Mouse (Mus musculus) cerebellum, adult (tissue): ENCODE measurements around the gene Rbm38.

Experiments
- ATAC-seq: cut with Nextera tagmentation; 2 replicates; pipeline ENCODE4 v1.9.2; 2017; ENCODE audit warnings: mild to moderate bottlenecking, moderate library complexity, mixed read lengths; ENCODE audit not compliant: insufficient number of reproducible peaks, low FRiP score, low TSS enrichment

Gene Rbm38

GRCm38 (mm10) chr2:173011440-173011839 is 8.9 kb upstream of the Rbm38 start:
- no peak for ATAC-seq

GRCm38 (mm10) chr2:173014741-173015287 is 5.5 kb upstream of the Rbm38 start:
- ATAC-seq = no peak

- ATAC-seq = no peak
These were observed 2.4 kb upstream of the Rbm38 start for GRCm38 (mm10) chr2:173017940-173018339.

- no peak for ATAC-seq
These were observed 1.7 kb upstream of the Rbm38 start for GRCm38 (mm10) chr2:173018618-173019017.

GRCm38 (mm10) chr2:173019322-173019721 is 976 bp upstream of the Rbm38 start:
- no peak for ATAC-seq

- ATAC-seq = peak; percentile 26; the same call in 1 of the 2 replicates
These were observed 508 bp upstream of the Rbm38 start for GRCm38 (mm10) chr2:173019790-173020189.

GRCm38 (mm10) chr2:173021633-173022055 is 1.3 kb downstream of the Rbm38 start:
- peak; percentile 63 for ATAC-seq

- peak; percentile 11 for ATAC-seq
These were observed 1.9 kb downstream of the Rbm38 start for GRCm38 (mm10) chr2:173022056-173022681.

GRCm38 (mm10) chr2:173022813-173023212 is 2.5 kb downstream of the Rbm38 start:
- ATAC-seq = no peak

GRCm38 (mm10) chr2:173023371-173023851 is 3.1 kb downstream of the Rbm38 start:
- no peak for ATAC-seq

GRCm38 (mm10) chr2:173023966-173024365 is 3.7 kb downstream of the Rbm38 start:
- no peak for ATAC-seq

- no peak for ATAC-seq
These were observed 4.1 kb downstream of the Rbm38 start for GRCm38 (mm10) chr2:173024392-173024791.

GRCm38 (mm10) chr2:173024938-173025337 is 4.6 kb downstream of the Rbm38 start:
- no peak for ATAC-seq

GRCm38 (mm10) chr2:173026286-173026685 is 6.0 kb downstream of the Rbm38 start:
- no peak for ATAC-seq

GRCm38 (mm10) chr2:173026688-173027131 is 6.4 kb downstream of the Rbm38 start:
- ATAC-seq = no peak

GRCm38 (mm10) chr2:173027169-173027823 is 7.0 kb downstream of the Rbm38 start:
- ATAC-seq = no peak

- no peak for ATAC-seq
These were observed 7.7 kb downstream of the Rbm38 start for GRCm38 (mm10) chr2:173027824-173028495.

- ATAC-seq = no peak
These were observed 8.3 kb downstream of the Rbm38 start for GRCm38 (mm10) chr2:173028508-173029031.

GRCm38 (mm10) chr2:173030591-173031338 is 10.5 kb downstream of the Rbm38 start:
- ATAC-seq = no peak

GRCm38 (mm10) chr2:173033531-173033930 is 13.2 kb downstream of the Rbm38 start:
- ATAC-seq = no peak
